Mouse (Mus musculus) embryonic facial prominence, embryonic 11.5 days (tissue): ENCODE measurements at regions not wholly inside any gene's neighbourhood (a gene's known extent, or its start where the extent isn't known, plus 50 kb on each side); places are given as distances from the start of the nearest gene placed in this dataset.
A peak's percentile ranks its signal among the peaks of the same experiment; 100 is the strongest.

Experiments used
- ATAC-seq: fragments of 200-750 bp; cut with Nextera tagmentation; replicated peaks from 2 replicates; pipeline ENCODE4 v1.8.0; 2017; ENCODE audit warnings: low read depth; ENCODE audit not compliant: insufficient number of reproducible peaks, low FRiP score, low TSS enrichment
- DNase-seq: peaks from one replicate; pipeline ENCODE4 v3.0.0-alpha.2; 2015; ENCODE audit warnings: low spot score
- H3K27ac ChIP-seq: fragments of 300-500 bp; sonication (generic); replicated peaks from 2 replicates; pipeline ENCODE4 v1.5.1; 2014; ENCODE audit warnings: mild to moderate bottlenecking, low read depth, low read length, control low read depth
- H3K27me3 ChIP-seq: fragments of 300-500 bp; sonication (generic); 2 replicates; pipeline ENCODE4 v1.6.1; 2014; ENCODE audit warnings: mild to moderate bottlenecking, low read length, moderate library complexity, mixed read lengths; ENCODE audit not compliant: control insufficient read depth, insufficient read depth
- H3K36me3 ChIP-seq: fragments of 300-500 bp; sonication (generic); replicated peaks from 2 replicates; pipeline ENCODE4 v1.6.1; 2014; ENCODE audit warnings: low read depth, mild to moderate bottlenecking, low read length, moderate library complexity, mixed read lengths; ENCODE audit not compliant: control insufficient read depth, insufficient read depth
- H3K4me1 ChIP-seq: fragments of 300-500 bp; sonication (generic); 2 replicates; pipeline ENCODE4 v1.6.1; 2014; ENCODE audit warnings: low read length, mixed read lengths; ENCODE audit not compliant: control insufficient read depth, insufficient read depth
- H3K4me2 ChIP-seq: fragments of 300-500 bp; sonication (generic); 2 replicates; pipeline ENCODE4 v1.6.1; 2014; ENCODE audit warnings: low read depth, mild to moderate bottlenecking, control low read depth, low read length, moderate library complexity
- H3K4me3 ChIP-seq: fragments of 300-500 bp; sonication (generic); 2 replicates; pipeline ENCODE4 v1.5.1; 2014; ENCODE audit warnings: low read depth, low read length, control low read depth
- H3K9ac ChIP-seq: fragments of 300-500 bp; sonication (generic); replicated peaks from 2 replicates; pipeline ENCODE4 v1.6.1; 2014; ENCODE audit warnings: mild to moderate bottlenecking, control low read depth, low read length
- H3K9me3 ChIP-seq: fragments of 300-500 bp; sonication (generic); replicated peaks from 2 replicates; pipeline ENCODE4 v1.6.1; 2016; ENCODE audit warnings: mild to moderate bottlenecking, low read length, inconsistent platforms, mixed read lengths; ENCODE audit not compliant: control insufficient read depth
- WGBS: fragments of 180-500 bp; shearing (Covaris S2); extraction: QIAGEN DNeasy Blood & Tissue Kit; methylation state at CpG from one replicate; pipeline ENCODE4 v1.1.7; 2014; 5-methylcytosine and 5-hydroxymethylcytosine counted together

- 61% methylated on average over 10 of the region's 10 CpGs for WGBS
Measured at GRCm38 (mm10) chr11:111929366-111929765, 852.7 kb upstream of the Sox9 start.

GRCm38 (mm10) chr11:111932052-111932451 is 850.0 kb upstream of the Sox9 start:
- Histone ChIP-seq H3K9ac (no peak overlapping the region), H3K4me2 (no peak overlapping the region), H3K27me3 (no peaks in the 10 kb centered on the region), H3K36me3 (no peaks in the 10 kb centered on the region), H3K4me3 (no peak overlapping the region), H3K27ac (no peak overlapping the region), H3K4me1 (no peaks in the 10 kb centered on the region), H3K9me3 (no peaks in the 10 kb centered on the region)
- WGBS = 85% methylated on average over 1 of the region's 1 CpGs
- DNase-seq = no peak
- no peak for ATAC-seq

More at GRCm38 (mm10) chr11:111929366-111929765, 852.7 kb upstream of the Sox9 start:
- H3K27ac ChIP-seq = 0 out of 2 replicates have a peak overlapping the region, but pooled peaks have one; percentile 25
- H3K4me1 ChIP-seq = no peaks in the 10 kb centered on the region
- no peak overlapping the region for H3K9ac ChIP-seq
- H3K9me3 ChIP-seq = no peaks in the 10 kb centered on the region
- H3K4me2 ChIP-seq = no peak overlapping the region
- H3K4me3 ChIP-seq = no peak overlapping the region
- no peak for DNase-seq
- ATAC-seq = no peak
- no peaks in the 10 kb centered on the region for H3K36me3 ChIP-seq
- no peaks in the 10 kb centered on the region for H3K27me3 ChIP-seq

GRCm38 (mm10) chr11:111944282-111944681 is 837.7 kb upstream of the Sox9 start:
- ATAC-seq (no peak), DNase-seq (no peak)
- no peak overlapping the region for H3K27ac ChIP-seq
- no peaks in the 10 kb centered on the region for H3K36me3 ChIP-seq
- no peak overlapping the region for H3K9ac ChIP-seq
- H3K4me3 ChIP-seq = no peak overlapping the region
- no peaks in the 10 kb centered on the region for H3K9me3 ChIP-seq
- WGBS = 64% methylated on average over 8 of the region's 8 CpGs
- H3K4me2 ChIP-seq = no peak overlapping the region
- H3K4me1 ChIP-seq = no peaks in the 10 kb centered on the region
- no peaks in the 10 kb centered on the region for H3K27me3 ChIP-seq

- H3K4me1 ChIP-seq = no peaks in the 10 kb centered on the region
- no peak overlapping the region for H3K4me3 ChIP-seq
- no peak overlapping the region for H3K4me2 ChIP-seq
- no peak overlapping the region for H3K27ac ChIP-seq
- DNase-seq (no peak), ATAC-seq (no peak)
- H3K27me3 ChIP-seq = no peaks in the 10 kb centered on the region
- no peaks in the 10 kb centered on the region for H3K9me3 ChIP-seq
- H3K9ac ChIP-seq = no peak overlapping the region
- no peaks in the 10 kb centered on the region for H3K36me3 ChIP-seq
Measured at GRCm38 (mm10) chr11:111945806-111946205, 836.2 kb upstream of the Sox9 start.

- Histone ChIP-seq H3K36me3 (no peaks in the 10 kb centered on the region), H3K9ac (no peak overlapping the region), H3K9me3 (no peaks in the 10 kb centered on the region), H3K27ac (no peak overlapping the region), H3K4me1 (no peaks in the 10 kb centered on the region), H3K4me2 (no peak overlapping the region), H3K27me3 (no peaks in the 10 kb centered on the region), H3K4me3 (no peak overlapping the region)
- DNase-seq (no peak), ATAC-seq (no peak)
- WGBS = 59% methylated on average over 6 of the region's 6 CpGs
Measured at GRCm38 (mm10) chr11:111947671-111948070, 834.4 kb upstream of the Sox9 start.

- DNase-seq = no peak
- H3K4me1 ChIP-seq = no peaks in the 10 kb centered on the region
- no peak overlapping the region for H3K4me3 ChIP-seq
- H3K9ac ChIP-seq = no peak overlapping the region
- ATAC-seq = no peak
- H3K36me3 ChIP-seq = no peaks in the 10 kb centered on the region
- no peak overlapping the region for H3K4me2 ChIP-seq
- no peaks in the 10 kb centered on the region for H3K27me3 ChIP-seq
- no peaks in the 10 kb centered on the region for H3K9me3 ChIP-seq
- H3K27ac ChIP-seq = no peak overlapping the region
- 75% methylated on average over 5 of the region's 5 CpGs for WGBS
Measured at GRCm38 (mm10) chr11:111953421-111953820, 828.6 kb upstream of the Sox9 start.

- Histone ChIP-seq H3K4me1 (no peaks in the 10 kb centered on the region), H3K4me2 (no peak overlapping the region), H3K4me3 (no peak overlapping the region), H3K9ac (no peak overlapping the region), H3K9me3 (no peaks in the 10 kb centered on the region), H3K27ac (no peak overlapping the region), H3K36me3 (no peaks in the 10 kb centered on the region), H3K27me3 (no peaks in the 10 kb centered on the region)
- ATAC-seq = no peak
- 53% methylated on average over 5 of the region's 5 CpGs for WGBS
- peak; percentile 33 for DNase-seq
Measured at GRCm38 (mm10) chr11:111957721-111958287, 824.2 kb upstream of the Sox9 start.

GRCm38 (mm10) chr11:111961047-111961837 is 820.8 kb upstream of the Sox9 start:
- no peak for DNase-seq

More at GRCm38 (mm10) chr11:111961047-111961837, 820.8 kb upstream of the Sox9 start:
- H3K27ac ChIP-seq = no peak overlapping the region
- H3K4me1 ChIP-seq = no peaks in the 10 kb centered on the region
- H3K36me3 ChIP-seq = no peaks in the 10 kb centered on the region
- no peaks in the 10 kb centered on the region for H3K27me3 ChIP-seq
- WGBS = 49% methylated on average over 10 of the region's 10 CpGs
- ATAC-seq = no peak
- no peak overlapping the region for H3K9ac ChIP-seq
- H3K4me2 ChIP-seq = no peak overlapping the region
- no peaks in the 10 kb centered on the region for H3K9me3 ChIP-seq
- H3K4me3 ChIP-seq = no peak overlapping the region
